Mouse (Mus musculus) WW6 (cell line): ENCODE data around the gene Pak3.
"Not testable (repeated sequence)": the region's sequence is repeated elsewhere in the genome, so short reads cannot be mapped to it uniquely, and the experiment has no call there.

Source experiments
- DNase-seq: peaks from one replicate; pipeline ENCODE4 v3.0.0-alpha.2; 2013; ENCODE audit warnings: low read depth, low spot score

The Pak3 gene

DNA sequence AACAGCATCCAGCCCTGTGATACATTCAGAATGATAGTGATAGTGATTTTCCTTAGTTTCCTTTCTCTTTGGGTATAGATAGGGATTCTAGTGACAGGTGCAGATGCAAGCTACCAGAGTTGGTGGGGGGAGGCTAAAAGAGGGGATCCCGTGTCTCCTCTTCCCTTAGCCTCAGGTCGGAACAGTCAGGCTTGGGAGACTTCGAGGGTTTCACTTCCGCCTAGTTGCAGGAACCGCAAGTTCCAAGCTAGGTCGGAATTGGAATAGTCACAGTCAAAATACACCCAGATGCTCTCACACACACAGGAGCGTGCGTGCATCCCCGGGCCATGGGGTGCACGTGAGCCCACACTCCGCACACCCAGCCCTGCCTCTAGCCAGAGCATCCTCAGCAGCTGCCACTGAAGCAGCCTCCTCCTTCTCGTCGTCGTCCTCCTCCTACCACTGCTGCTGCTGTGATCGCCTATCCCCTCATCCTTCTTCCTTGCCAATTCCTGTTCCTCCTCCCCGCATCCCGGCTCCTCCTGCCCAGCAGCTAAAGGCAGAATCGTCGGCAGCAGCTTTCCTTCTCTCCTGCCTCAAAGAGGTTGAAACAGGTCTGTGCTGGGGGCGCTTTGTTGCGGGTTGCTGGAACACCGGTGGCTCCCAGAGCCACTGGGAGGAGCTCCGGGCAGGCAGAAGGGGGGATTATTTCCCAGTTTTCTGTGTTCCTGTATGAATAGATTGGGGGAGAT, at the start of gene Pak3:
Pak3 (plus strand) TSS at position 424 of the 734 bp plus-strand sequence.
- DNase-seq: no peak

DNA sequence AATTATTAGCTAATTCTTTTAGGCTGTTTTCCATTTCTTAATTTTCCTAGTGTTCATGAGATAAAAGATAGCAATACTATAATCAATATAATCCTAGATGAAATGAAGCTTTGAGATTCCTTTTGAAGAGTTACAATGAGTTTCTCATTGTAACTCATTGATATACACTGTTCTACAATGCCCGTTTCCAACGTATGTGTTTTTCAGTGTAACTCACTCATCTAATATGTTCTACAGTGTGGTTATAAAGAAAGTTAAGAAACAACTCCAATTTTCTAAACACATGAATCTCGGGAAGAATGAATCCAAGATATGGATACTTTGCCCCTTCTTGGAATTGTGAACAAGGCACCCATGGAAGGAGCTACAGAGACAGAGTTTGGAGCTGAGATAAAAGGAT, 35.5 kb upstream of the Pak3 start:
- DNase-seq: no peak

DNA sequence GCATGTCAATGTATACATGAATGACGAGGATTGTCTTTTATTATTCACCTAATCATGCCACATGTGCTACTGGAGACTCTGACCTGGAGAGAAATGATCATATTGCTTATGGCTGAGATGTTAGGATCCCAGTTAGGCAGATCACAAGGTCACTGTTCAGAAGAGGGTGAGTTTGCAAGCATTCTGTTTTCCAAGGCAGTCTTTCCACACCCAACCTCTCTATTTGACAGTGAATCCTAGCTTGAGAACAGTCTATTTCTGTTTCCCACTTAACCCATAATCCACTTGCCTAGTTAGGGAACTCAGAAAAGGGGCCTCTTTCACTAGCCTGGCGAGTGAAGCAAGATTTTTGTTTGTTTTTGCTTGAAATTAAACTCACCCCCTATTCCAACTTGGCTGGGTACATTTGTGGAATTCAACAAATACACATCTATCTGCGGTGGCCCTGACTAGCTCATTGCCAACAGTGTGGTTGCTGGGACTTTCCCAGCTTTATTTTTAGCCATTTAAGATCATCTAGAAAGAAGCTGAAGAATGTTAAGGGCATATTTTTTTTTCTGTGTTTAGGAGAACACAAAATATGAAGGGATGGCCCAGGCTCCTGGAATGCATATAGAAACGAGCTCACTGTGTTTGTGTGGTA, 17.2 kb upstream of the Pak3 start:
- no peak for DNase-seq

DNA sequence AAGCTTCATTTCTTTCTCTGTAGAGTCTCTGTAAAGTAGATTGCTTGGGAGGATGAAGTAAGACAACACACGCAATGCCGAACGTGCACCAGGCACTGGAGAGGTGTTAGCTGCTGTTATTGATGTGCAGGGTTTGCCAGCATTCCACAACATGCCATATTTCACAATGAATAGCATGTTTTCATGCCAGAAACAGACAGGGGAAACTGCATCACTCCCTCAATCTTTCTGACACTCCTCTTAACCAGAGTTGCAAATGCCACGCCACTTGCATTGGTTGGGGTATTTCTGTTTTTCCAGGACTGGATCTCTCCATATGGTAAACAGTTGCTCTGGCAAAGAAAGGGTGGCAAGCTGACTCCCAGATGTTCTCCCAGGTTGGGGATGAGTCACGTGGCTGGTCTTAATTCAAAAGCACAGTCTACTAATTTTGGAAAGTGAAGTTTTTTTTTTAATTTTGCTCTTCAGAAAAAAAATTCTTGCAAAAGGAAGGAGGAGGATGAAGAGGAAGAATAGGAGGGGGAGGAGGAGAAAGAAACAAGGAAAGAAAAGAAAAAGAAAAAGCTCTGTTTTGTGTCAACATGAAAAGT, 16.5 kb upstream of the Pak3 start:
- DNase-seq: no peak

DNA sequence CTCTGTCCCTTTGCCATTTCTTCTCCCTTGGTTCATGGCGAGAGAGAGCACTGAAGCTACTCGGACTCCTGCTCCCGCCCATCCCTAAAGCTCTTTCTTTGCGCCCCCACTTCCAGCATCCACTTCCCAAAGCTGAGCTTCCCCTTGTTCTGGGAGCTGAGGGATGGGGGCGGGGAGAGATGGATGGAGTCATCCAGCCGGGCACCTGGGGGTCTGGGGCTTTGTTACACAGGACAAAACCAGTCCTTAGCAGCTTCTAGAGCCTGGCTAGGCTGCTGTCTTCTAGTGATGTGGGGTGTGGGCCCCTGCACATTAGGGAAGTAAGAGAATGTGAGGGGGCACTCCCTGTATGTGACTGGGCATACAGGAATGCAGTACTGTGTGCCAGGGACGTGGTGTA, 526 bp downstream of the Pak3 start:
- DNase-seq: no peak

DNA sequence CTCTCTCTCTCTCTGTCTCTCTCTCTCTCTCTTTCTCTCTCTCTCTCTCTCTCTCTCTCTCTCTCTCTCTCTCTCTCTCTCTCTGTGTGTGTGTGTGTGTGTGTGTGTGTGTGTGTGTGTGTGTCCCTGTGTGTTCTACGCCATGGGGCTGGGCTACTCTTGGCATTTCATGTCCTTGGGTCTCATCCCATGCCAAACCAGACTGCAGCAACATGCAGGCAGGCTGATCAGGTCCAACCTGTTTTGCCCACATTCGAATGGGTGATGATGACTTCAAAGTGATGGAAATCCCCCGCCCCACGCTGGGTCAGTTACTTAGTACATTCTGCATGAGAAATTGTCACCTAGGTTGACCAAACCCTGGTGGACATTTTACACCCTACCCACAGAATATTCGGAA, 1.1 kb downstream of the Pak3 start:
- DNase-seq: not testable (repeated sequence)

DNA sequence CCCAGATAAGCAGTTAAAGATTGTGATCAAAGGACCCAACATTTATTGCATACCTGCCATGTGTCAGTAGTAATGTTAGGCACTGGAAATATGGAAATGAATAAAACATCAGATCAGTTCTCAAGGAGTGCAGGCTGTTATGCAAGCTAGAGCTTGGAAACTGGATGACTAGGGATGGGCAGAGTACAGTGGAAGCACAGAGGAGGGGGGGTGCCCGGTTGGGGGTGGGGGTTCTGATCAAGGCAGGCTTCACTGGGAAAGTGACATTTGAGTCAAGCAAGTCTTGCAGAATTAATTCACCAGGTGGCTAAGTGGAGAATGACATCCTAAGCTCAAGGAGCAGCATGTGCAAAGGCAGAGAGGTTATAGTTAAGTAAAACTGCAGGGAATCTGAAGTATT, 1.8 kb downstream of the Pak3 start:
- no peak for DNase-seq

DNA sequence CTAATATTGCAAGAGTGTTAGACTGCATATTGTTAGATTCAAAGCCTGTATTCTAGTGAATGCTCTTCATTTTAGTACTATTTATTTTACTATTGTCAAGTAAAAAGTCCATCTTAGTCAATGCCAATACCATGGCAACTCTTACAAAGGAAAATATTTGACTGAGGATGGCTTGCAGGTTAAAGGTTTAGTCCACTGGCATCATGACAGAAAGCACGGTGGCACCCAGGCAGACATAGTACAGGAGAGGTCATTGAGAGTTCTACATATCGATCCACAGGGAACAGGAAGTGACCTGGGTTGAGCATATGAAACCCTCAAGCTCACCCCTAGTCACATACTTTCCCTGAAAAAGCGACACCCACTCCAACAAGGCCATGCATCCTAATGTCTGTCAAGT, 13.9 kb downstream of the Pak3 start:
- no peak for DNase-seq

DNA sequence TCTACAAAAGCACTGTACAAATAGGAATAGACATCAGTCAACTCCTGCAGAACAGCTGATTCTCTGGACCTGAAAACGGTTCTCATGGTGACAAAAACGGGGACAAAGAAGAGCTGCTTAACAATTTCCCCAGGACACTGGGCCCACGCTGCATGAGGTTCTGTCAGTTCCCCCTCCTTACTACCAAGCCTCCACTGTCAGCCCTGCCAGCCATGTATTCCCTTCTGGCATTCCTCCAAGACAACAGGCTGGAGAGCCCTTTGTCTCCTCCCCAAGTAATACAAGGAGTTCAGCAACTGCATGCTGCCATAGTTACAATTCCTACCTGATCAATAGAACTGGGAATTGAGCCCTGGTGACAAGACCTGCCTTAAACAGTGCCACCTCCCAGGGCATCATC, 15.2 kb downstream of the Pak3 start:
- DNase-seq: no peak

- DNase-seq: no peak
Measured at GRCm38 (mm10) chrX:143542756-143543155, 24.4 kb downstream of the Pak3 start.

DNA sequence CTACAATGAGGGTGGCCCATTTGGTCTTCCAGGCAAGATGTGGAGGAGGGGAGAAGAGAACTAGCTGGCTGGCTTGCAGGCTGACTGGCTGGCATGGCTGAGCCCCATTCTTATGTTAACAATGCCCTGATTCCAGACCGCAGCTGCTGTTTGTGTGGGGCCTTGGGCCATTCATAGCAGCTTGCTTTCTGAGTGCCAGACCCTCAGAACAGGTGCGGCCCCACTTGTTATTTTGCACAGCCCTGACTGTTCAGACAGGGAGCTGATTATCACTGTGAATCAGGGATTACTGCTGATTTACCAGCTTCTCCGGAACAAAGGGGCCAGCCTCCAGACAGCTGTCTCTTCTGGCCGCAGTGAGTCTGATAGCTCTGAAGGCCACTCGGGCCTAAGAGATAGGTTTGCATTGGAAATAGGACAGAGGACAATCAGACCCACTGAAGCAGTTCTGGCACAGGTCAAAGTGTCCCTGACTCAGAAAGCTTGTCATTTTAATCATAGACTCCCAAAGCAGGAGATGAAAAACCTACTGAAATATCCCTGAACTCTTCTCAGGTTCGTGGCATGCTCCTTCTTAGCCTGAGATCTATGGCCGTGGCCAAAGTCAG, 24.9 kb downstream of the Pak3 start:
- no peak for DNase-seq

DNA sequence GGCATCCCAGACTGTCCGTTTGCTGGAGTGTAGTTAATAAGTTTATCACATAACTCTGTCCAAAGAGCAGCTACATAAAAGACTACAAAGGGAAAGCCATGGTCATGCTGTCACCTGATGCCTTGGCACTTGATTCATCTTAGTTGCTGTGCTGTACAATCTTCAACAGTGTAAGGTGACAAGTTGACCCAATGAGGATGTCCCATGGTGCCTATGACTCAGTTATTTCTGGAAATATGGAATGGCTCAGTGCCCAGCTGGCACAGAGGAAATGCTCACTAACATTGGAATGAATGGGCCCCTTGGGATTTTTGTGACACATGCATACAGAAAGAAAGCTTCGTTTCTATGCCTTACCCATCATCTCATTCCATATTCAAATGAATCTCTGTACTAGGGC, 55.3 kb downstream of the Pak3 start:
- no peak for DNase-seq

- no peak for DNase-seq
Measured at GRCm38 (mm10) chrX:143579925-143580324, 61.5 kb downstream of the Pak3 start.

- DNase-seq: no peak
Measured at GRCm38 (mm10) chrX:143580458-143580959, 62.1 kb downstream of the Pak3 start.

- DNase-seq: no peak
Measured at GRCm38 (mm10) chrX:143606877-143607449, 88.6 kb downstream of the Pak3 start.

- no peak for DNase-seq
Measured at GRCm38 (mm10) chrX:143618734-143619133, 100.3 kb downstream of the Pak3 start.

- DNase-seq: no peak
Measured at GRCm38 (mm10) chrX:143627767-143628166, 109.4 kb downstream of the Pak3 start.

DNA sequence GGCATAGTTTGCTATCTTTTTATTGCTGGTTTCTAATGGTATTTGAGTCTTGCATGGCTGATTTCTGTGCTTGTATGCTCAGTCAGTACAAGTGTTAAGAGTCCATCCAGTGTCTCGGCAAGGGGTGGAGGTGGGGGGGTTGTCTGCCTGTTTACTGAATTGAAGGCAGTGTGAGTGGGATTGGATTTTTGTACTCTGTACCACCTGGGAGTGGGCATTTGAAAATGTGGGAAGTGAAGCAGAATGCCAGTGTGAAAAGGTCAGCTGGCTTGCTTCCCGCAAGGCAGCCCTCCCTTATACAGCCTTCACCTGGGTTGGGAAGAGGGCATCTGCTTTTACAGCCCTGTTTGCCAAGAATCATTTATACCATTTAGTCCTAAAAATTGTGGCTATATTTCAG, 125.5 kb downstream of the Pak3 start:
- no peak for DNase-seq

- DNase-seq: no peak
Measured at GRCm38 (mm10) chrX:143644807-143645206, 126.4 kb downstream of the Pak3 start.

- DNase-seq: no peak
Measured at GRCm38 (mm10) chrX:143654308-143655176, 136.2 kb downstream of the Pak3 start.

DNA sequence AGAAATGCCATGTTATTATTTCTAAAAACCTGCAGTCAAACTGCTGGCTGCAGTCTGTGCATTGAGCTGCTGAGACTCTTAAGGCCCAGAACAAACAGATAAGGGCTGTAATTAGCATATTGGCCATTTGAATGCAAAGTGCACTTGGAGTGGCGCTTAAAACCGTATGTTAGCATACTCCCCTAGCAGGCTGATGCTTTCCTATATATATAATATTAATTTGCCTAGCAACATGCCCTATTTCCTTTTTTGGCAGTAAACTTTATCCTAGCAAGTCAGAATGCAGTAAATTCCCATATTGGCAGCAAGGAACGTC, 136.7 kb downstream of the Pak3 start:
- no peak for DNase-seq
